Mouse (Mus musculus) right cerebral cortex, postnatal 4 days (tissue): Measurements from ENCODE around the gene Pbx3.

Experiments used
- DNase-seq: peaks from one replicate; pipeline ENCODE4 v3.0.0-alpha.2; 2022

The Pbx3 gene

GRCm38 (mm10) chr2:34284239-34284638, 88.7 kb downstream of the Pbx3 start:
- no peak for DNase-seq

GRCm38 (mm10) chr2:34280996-34281395, 91.9 kb downstream of the Pbx3 start:
- DNase-seq = no peak

- DNase-seq = no peak
These were observed 93.2 kb downstream of the Pbx3 start for GRCm38 (mm10) chr2:34279726-34280125.

- no peak for DNase-seq
These were observed 97.2 kb downstream of the Pbx3 start for GRCm38 (mm10) chr2:34275630-34276193.

GRCm38 (mm10) chr2:34262046-34262445, 110.9 kb downstream of the Pbx3 start:
- no peak for DNase-seq

- DNase-seq = no peak
These were observed 112.3 kb downstream of the Pbx3 start for GRCm38 (mm10) chr2:34260653-34261076.

- no peak for DNase-seq
These were observed 114.7 kb downstream of the Pbx3 start for GRCm38 (mm10) chr2:34258256-34258655.

GRCm38 (mm10) chr2:34257611-34258010, 115.3 kb downstream of the Pbx3 start:
- DNase-seq = no peak

GRCm38 (mm10) chr2:34256000-34256553, 116.9 kb downstream of the Pbx3 start:
- DNase-seq = no peak

GRCm38 (mm10) chr2:34253627-34254026, 119.3 kb downstream of the Pbx3 start:
- DNase-seq = no peak

GRCm38 (mm10) chr2:34253111-34253510, 119.8 kb downstream of the Pbx3 start:
- DNase-seq = no peak

GRCm38 (mm10) chr2:34252286-34252685, 120.7 kb downstream of the Pbx3 start:
- DNase-seq = no peak

GRCm38 (mm10) chr2:34249961-34250658, 122.8 kb downstream of the Pbx3 start:
- no peak for DNase-seq

- DNase-seq = peak; percentile 53
These were observed 123.6 kb downstream of the Pbx3 start for GRCm38 (mm10) chr2:34249141-34249960.

GRCm38 (mm10) chr2:34240885-34241284, 132.1 kb downstream of the Pbx3 start:
- DNase-seq = no peak

- no peak for DNase-seq
These were observed 133.6 kb downstream of the Pbx3 start for GRCm38 (mm10) chr2:34239315-34239858.

GRCm38 (mm10) chr2:34235467-34236075, 137.4 kb downstream of the Pbx3 start:
- no peak for DNase-seq

- no peak for DNase-seq
These were observed 138.7 kb downstream of the Pbx3 start for GRCm38 (mm10) chr2:34234274-34234673.

- DNase-seq = no peak
These were observed 139.7 kb downstream of the Pbx3 start for GRCm38 (mm10) chr2:34233271-34233670.

GRCm38 (mm10) chr2:34227688-34228087, 145.3 kb downstream of the Pbx3 start:
- DNase-seq = no peak

GRCm38 (mm10) chr2:34225470-34225869, 147.5 kb downstream of the Pbx3 start:
- no peak for DNase-seq

- no peak for DNase-seq
These were observed 151.5 kb downstream of the Pbx3 start for GRCm38 (mm10) chr2:34221477-34221876.

GRCm38 (mm10) chr2:34219150-34219549, 153.8 kb downstream of the Pbx3 start:
- DNase-seq = no peak
